In genomic region chr16:36041625-36042020, GRCm38 (mm10) we compare ENCODE assay signal across 8 mouse cellular contexts. TPM values are rescaled to one million over a fixed set of nuclear protein-coding genes. Genes with fewer than 3 reads are reported as not detected.
DNase-seq lines count a peak whose midpoint lies in the region; ATAC-seq and TF ChIP-seq lines count a peak whose summit lies in the region.

No protein-coding gene starts in this region.

- H3K4me1 ChIP-seq in heart, embryonic 12.5 days (replicated peaks) = peaks cover 29% of the 10 kb centered on the region
- peaks cover 3 to 30% of the 10 kb centered on the region in 2 experiments; a peak in 3 of 4 replicates for H3K4me1 ChIP-seq in CH12.LX (ENCODE audit: control insufficient read depth in 1 of 2, insufficient read depth in 2 of 2)
- H3K4me1 ChIP-seq in forebrain, embryonic 12.5 days = peaks cover 18% of the 10 kb centered on the region
- H3K4me1 ChIP-seq in liver, embryonic 13.5 days (replicated peaks) = peaks cover 16% of the 10 kb centered on the region

- no peak for TF ChIP-seq RAD21 in CH12.LX (IDR thresholded peaks at IDR 0.05; ENCODE audit: low read depth, low read length)

- H3K79me2 ChIP-seq in CH12.LX (replicated peaks; ENCODE audit: control insufficient read depth, extremely low read depth, insufficient read depth, poor library complexity, severe bottlenecking) = peaks cover 14% of the 10 kb centered on the region

- dilution Hi-C loops in CH12.LX (cut with MboI; ENCODE audit: extremely low pct_ligation_motif_present, extremely low pct_unique_long_range_greater_than_20kb, low sequenced_read_pairs) = no loop called here

- in situ Hi-C loops in CH12.LX (cut with MboI; ENCODE audit: low pct_ligation_motif_present, low pct_unique_long_range_greater_than_20kb, low sequenced_read_pairs) = no loop called here

- H3K4me3 ChIP-seq in heart, embryonic 12.5 days = peak overlapping the region; percentile 77
- H3K4me3 ChIP-seq in CH12.LX (replicated peaks in 1 of 3; ENCODE audit: low read depth in 2 of 3, low read length in 2 of 3, poor library complexity in 1 of 3) = peak overlapping the region; percentile 65 to 74 (median 65)
- H3K4me3 ChIP-seq in forebrain, embryonic 12.5 days (replicated peaks) = peak overlapping the region; percentile 63
- H3K4me3 ChIP-seq in liver, embryonic 13.5 days (replicated peaks) = peak overlapping the region; percentile 70

- H3K36me3 ChIP-seq in heart, embryonic 12.5 days = peaks cover 41% of the 10 kb centered on the region
- H3K36me3 ChIP-seq in CH12.LX (replicated peaks in 1 of 2; ENCODE audit: control insufficient read depth in 1 of 2, insufficient read depth in 1 of 2, low read length in 1 of 2) = peaks cover 25 to 58% of the 10 kb centered on the region in 2 experiments
- peaks cover 39% of the 10 kb centered on the region for H3K36me3 ChIP-seq in forebrain, embryonic 12.5 days (replicated peaks)
- H3K36me3 ChIP-seq in liver, embryonic 13.5 days = peaks cover 34% of the 10 kb centered on the region

- 21% methylated on average over 11 of the region's 11 CpGs for whole genome bisulfite sequencing in heart, embryonic 12.5 days
- WGBS in forebrain, embryonic 12.5 days = 31% methylated on average over 11 of the region's 11 CpGs
- WGBS in liver, embryonic 13.5 days (ENCODE audit: insufficient replicate concordance) = 16% methylated on average over 11 of the region's 11 CpGs

- H3K27me3 ChIP-seq in heart, embryonic 12.5 days (replicated peaks) = no peaks in the 10 kb centered on the region
- H3K27me3 ChIP-seq in CH12.LX (replicated peaks) = no peaks in the 10 kb centered on the region
- no peaks in the 10 kb centered on the region for H3K27me3 ChIP-seq in forebrain, embryonic 12.5 days
- H3K27me3 ChIP-seq in liver, embryonic 13.5 days = no peaks in the 10 kb centered on the region

- ATAC-seq in heart, embryonic 12.5 days (ENCODE audit: insufficient number of reproducible peaks, low FRiP score) = no peak
- ATAC-seq in forebrain, embryonic 12.5 days (ENCODE audit: low FRiP score) = no peak
- no peak for ATAC-seq in liver, embryonic 13.5 days (ENCODE audit: low read depth)

- H3K9ac ChIP-seq in heart, embryonic 12.5 days = peak overlapping the region; percentile 83
- peak overlapping the region; percentile 76 for H3K9ac ChIP-seq in CH12.LX (ENCODE audit: insufficient read depth, low read depth)
- H3K9ac ChIP-seq in forebrain, embryonic 12.5 days = peak overlapping the region; percentile 72
- H3K9ac ChIP-seq in liver, embryonic 13.5 days = peak overlapping the region; percentile 78

- TF ChIP-seq POLR2A in CH12.LX (IDR thresholded peaks at IDR 0.05; ENCODE audit: low read depth, low read length) = no peak

- no peak for TF ChIP-seq CTCF in CH12.LX (conservative IDR thresholded peaks at IDR 0.05 in 1 of 2, IDR thresholded peaks at IDR 0.05 in 1 of 2; ENCODE audit: low read depth in 2 of 2, low read length in 2 of 2)

- no peaks in the 10 kb centered on the region for H3K9me3 ChIP-seq in heart, embryonic 12.5 days (replicated peaks)
- no peaks in the 10 kb centered on the region for H3K9me3 ChIP-seq in CH12.LX (replicated peaks; ENCODE audit: low read length)
- H3K9me3 ChIP-seq in forebrain, embryonic 12.5 days = no peaks in the 10 kb centered on the region
- no peaks in the 10 kb centered on the region for H3K9me3 ChIP-seq in liver, embryonic 13.5 days (replicated peaks)

- TF ChIP-seq EP300 in CH12.LX (IDR thresholded peaks at IDR 0.05; ENCODE audit: low read length) = no peak

- no peak for DNase-seq in heart, adult 8-10 months (ENCODE audit: low spot score)
- no peak for DNase-seq in CH12.LX (ENCODE audit: extremely low read depth)
- DNase-seq in liver, embryonic 13.5 days = no peak
- DNase-seq in c-Kit-positive CD71-positive TER-119-positive erythroid progenitor cells, embryonic 14.5 days (ENCODE audit: low spot score) = no peak
- no peak for DNase-seq in kidney, postnatal 14 days
- no peak for DNase-seq in kidney, adult 18-20 months

- H3K27ac ChIP-seq in heart, embryonic 12.5 days (ENCODE audit: poor library complexity, severe bottlenecking) = peak overlapping the region; percentile 92
- H3K27ac ChIP-seq in CH12.LX (ENCODE audit: insufficient read depth, low read depth) = peak overlapping the region; percentile 35
- H3K27ac ChIP-seq in forebrain, embryonic 12.5 days = peak overlapping the region; percentile 66
- peak overlapping the region; percentile 82 for H3K27ac ChIP-seq in liver, embryonic 13.5 days

- peak overlapping the region; percentile 83 for H3K4me2 ChIP-seq in heart, embryonic 12.5 days
- peak overlapping the region; percentile 95 for H3K4me2 ChIP-seq in CH12.LX (ENCODE audit: insufficient read depth, low read depth, poor library complexity, severe bottlenecking)
- H3K4me2 ChIP-seq in forebrain, embryonic 12.5 days = peak overlapping the region; percentile 73
- H3K4me2 ChIP-seq in liver, embryonic 13.5 days = peak overlapping the region; percentile 83

TF ChIP-seq in CH12.LX, 34 proteins besides CTCF, POLR2A, EP300 and RAD21:
- TF ChIP-seq KAT2A (IDR thresholded peaks at IDR 0.05; ENCODE audit: insufficient replicate concordance, low read length) (0 out of 2 replicates have a peak, but pooled peaks have one; percentile 14), HCFC1 (IDR thresholded peaks at IDR 0.05; ENCODE audit: low read depth, low read length) (no peak), NRF1 (IDR thresholded peaks at IDR 0.05; ENCODE audit: low read depth, low read length) (no peak), CHD1 (IDR thresholded peaks at IDR 0.05; ENCODE audit: low read depth, low read length) (peak; percentile 48; the same call in 1 of the 2 replicates), MAX (IDR thresholded peaks at IDR 0.05; ENCODE audit: low read length) (no peak), MAZ (IDR thresholded peaks at IDR 0.05; ENCODE audit: low read depth, low read length) (no peak), E2F4 (IDR thresholded peaks at IDR 0.05; ENCODE audit: insufficient replicate concordance, low read depth, low read length) (no peak), PAX5 (IDR thresholded peaks at IDR 0.05; ENCODE audit: low read length) (no peak), JUND (conservative IDR thresholded peaks at IDR 0.05; ENCODE audit: low read depth, low read length) (no peak), IRF4 (IDR thresholded peaks at IDR 0.05; ENCODE audit: low read depth, low read length) (no peak), ZNF384 (IDR thresholded peaks at IDR 0.05; ENCODE audit: low read depth, low read length) (no peak), POLR2AphosphoS2 (IDR thresholded peaks at IDR 0.05; ENCODE audit: low read depth, low read length) (no peak), JUN (IDR thresholded peaks at IDR 0.05; ENCODE audit: insufficient read depth, low read depth, low read length) (no peak)

RNA-seq across cellular contexts. Expression of gene Wdr5b, which starts 0.6 kb away (rescaled TPM):
- 6.2 and 6.3 TPM in 2 replicates for polyA plus RNA-seq in heart, embryonic 12.5 days (2016; fragmentation: Nextera tagmentation; extraction: Ambion mirVana)
- total RNA-seq in heart, adult 8-10 months (2022) = 1 to 10 TPM; 2.9 to 4.2 (median 3.7) TPM
- total RNA-seq in CH12.LX (2012; rRNA removed) (5.9 and 8.4 TPM in 2 replicates), CH12.LX (2014; rRNA removed) (7.4 and 8.0 TPM in 2 replicates)
- polyA plus RNA-seq in CH12.LX (2012; ENCODE audit: insufficient read length, low read depth) = 5.4 and 6.2 TPM in 2 replicates
- polyA plus RNA-seq in forebrain, embryonic 12.5 days (2016; fragmentation: Nextera tagmentation; extraction: Ambion mirVana) = 12.1 TPM in 2 replicates
- 2.9 and 3.6 TPM in 2 replicates for polyA plus RNA-seq in liver, embryonic 13.5 days (2015; fragmentation: Nextera tagmentation; extraction: Ambion mirVana)

RNA-seq across cellular contexts. Expression of gene Fam162a, which starts 29.8 kb away (rescaled TPM):
- polyA plus RNA-seq in heart, embryonic 12.5 days (2016; fragmentation: Nextera tagmentation; extraction: Ambion mirVana) = 690 and 731 TPM in 2 replicates
- total RNA-seq in heart, adult 8-10 months (2022) = 100 to 1,000 TPM; 233 to 250 (median 245) TPM
- total RNA-seq in CH12.LX (2012; rRNA removed) (208 and 419 TPM in 2 replicates), CH12.LX (2014; rRNA removed) (358 and 369 TPM in 2 replicates)
- 172 and 204 TPM in 2 replicates for polyA plus RNA-seq in CH12.LX (2012; ENCODE audit: insufficient read length, low read depth)
- polyA plus RNA-seq in forebrain, embryonic 12.5 days (2016; fragmentation: Nextera tagmentation; extraction: Ambion mirVana) = 219 and 249 TPM in 2 replicates
- polyA plus RNA-seq in liver, embryonic 13.5 days (2015; fragmentation: Nextera tagmentation; extraction: Ambion mirVana) = 212 and 214 TPM in 2 replicates

RNA-seq across cellular contexts. Expression of gene Ccdc58, which starts 29.9 kb away (rescaled TPM):
- 86.9 and 89.7 TPM in 2 replicates for polyA plus RNA-seq in heart, embryonic 12.5 days (2016; fragmentation: Nextera tagmentation; extraction: Ambion mirVana)
- total RNA-seq in heart, adult 8-10 months (2022) = 10 to 100 TPM; 28.4 to 36.5 (median 31.4) TPM
- 274 and 280 TPM in 2 replicates for total RNA-seq in CH12.LX (2012; rRNA removed)
- total RNA-seq in CH12.LX (2014; rRNA removed) = 545 and 591 TPM in 2 replicates
- 188 and 214 TPM in 2 replicates for polyA plus RNA-seq in CH12.LX (2012; ENCODE audit: insufficient read length, low read depth)
- 76.5 and 76.8 TPM in 2 replicates for polyA plus RNA-seq in forebrain, embryonic 12.5 days (2016; fragmentation: Nextera tagmentation; extraction: Ambion mirVana)
- 71.3 and 76.8 TPM in 2 replicates for polyA plus RNA-seq in liver, embryonic 13.5 days (2015; fragmentation: Nextera tagmentation; extraction: Ambion mirVana)

Comparison
In these comparisons a context has a peak if more than half of its experiments do, and no peak if none do; other contexts are left out.
1. H3K27ac ChIP-seq: peak in every context shown above with its lines; median percentile 92 in heart, embryonic 12.5 days; 82 in liver, embryonic 13.5 days; 66 in forebrain, embryonic 12.5 days; 35 in CH12.LX.